Mouse (Mus musculus): ENCODE results near the gene Adam11. TPM values are rescaled to one million over a fixed set of nuclear protein-coding genes. Genes with fewer than 3 reads are reported as not detected.

Gene Adam11
- polyA plus RNA-seq, 1 experiment, result 0.40 TPM

DNA sequence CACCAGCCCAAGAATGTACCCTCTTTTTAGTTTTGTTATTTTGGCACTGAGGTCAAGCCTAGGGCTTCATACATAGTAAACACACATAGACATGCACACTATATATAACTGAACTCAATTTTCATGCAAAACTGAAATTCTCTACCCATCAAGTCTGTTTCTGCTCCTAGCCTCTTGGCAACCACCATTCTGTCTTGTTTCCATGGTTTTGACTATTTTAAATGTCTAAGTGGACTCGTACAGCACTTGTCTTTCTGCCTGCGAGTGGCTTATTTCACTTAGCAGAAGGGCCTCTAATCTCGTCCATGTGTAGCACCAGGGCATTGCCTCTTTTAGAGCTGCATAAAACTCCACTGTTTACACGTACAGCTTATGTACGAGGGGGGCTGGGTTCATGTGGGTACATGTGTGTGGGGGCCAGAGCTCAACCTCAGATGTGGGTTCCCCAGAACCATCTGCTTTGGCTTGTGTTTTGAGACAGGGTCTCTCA, 26.5 kb downstream of the Adam11 start:
- no peak for TF ChIP-seq CTCF (IDR thresholded peaks at IDR 0.05; ENCODE audit: borderline replicate concordance, insufficient read depth, low read length)

GRCm38 (mm10) chr11:102791682-102792445, 30.6 kb downstream of the Adam11 start:
- no peak for TF ChIP-seq CTCF (IDR thresholded peaks at IDR 0.05; ENCODE audit: borderline replicate concordance, insufficient read depth, low read length)
- Histone ChIP-seq H3K4me3 (ENCODE audit: insufficient read depth, low read length) (no peak overlapping the region), H3K27ac (ENCODE audit: insufficient read depth, low read length) (no peak overlapping the region), H3K4me1 (ENCODE audit: control insufficient read depth, insufficient read depth, low read length) (0 out of 2 replicates have a peak, but pooled peaks cover 3% of the 10 kb centered on the region)

More for the DNA sequence above, 26.5 kb downstream of the Adam11 start:
- no peak overlapping the region for H3K4me3 ChIP-seq (ENCODE audit: insufficient read depth, low read length)
- H3K4me1 ChIP-seq (ENCODE audit: control insufficient read depth, insufficient read depth, low read length), result 0 out of 2 replicates have a peak, but pooled peaks cover 3% of the 10 kb centered on the region
- H3K27ac ChIP-seq (ENCODE audit: insufficient read depth, low read length), result no peak overlapping the region

DNA sequence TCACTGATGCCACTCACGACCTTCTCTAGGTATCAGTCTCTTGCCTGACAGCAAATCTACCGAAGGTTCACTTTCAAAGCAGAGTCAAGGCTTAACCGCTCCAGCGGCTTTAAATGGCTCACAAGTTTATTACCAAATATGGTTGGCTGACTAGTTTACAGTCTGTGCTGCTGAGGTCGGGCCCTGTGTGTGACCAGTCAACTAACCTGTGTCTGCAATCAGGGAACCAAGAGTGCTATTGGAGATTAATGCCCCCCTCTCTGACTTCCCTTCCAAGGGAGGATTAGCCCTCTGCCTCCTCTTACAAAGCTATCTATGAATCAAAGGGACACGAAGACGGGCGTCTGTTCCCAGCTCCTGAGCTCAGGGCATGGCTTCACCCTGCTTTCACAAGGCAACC, 32.9 kb downstream of the Adam11 start:
- TF ChIP-seq CTCF (IDR thresholded peaks at IDR 0.05; ENCODE audit: borderline replicate concordance, insufficient read depth, low read length), result no peak
- no peak overlapping the region for H3K4me3 ChIP-seq (ENCODE audit: insufficient read depth, low read length)
- H3K4me1 ChIP-seq (ENCODE audit: control insufficient read depth, insufficient read depth, low read length), result 0 out of 2 replicates have a peak, but pooled peaks cover 3% of the 10 kb centered on the region
- H3K27ac ChIP-seq (ENCODE audit: insufficient read depth, low read length), result no peak overlapping the region

GRCm38 (mm10) chr11:102803453-102803852, 42.2 kb downstream of the Adam11 start:
- H3K27ac ChIP-seq (ENCODE audit: insufficient read depth, low read length), result no peak overlapping the region
- TF ChIP-seq POLR2A (IDR thresholded peaks at IDR 0.05; ENCODE audit: low read depth, low read length) (no peak), CTCF (IDR thresholded peaks at IDR 0.05; ENCODE audit: borderline replicate concordance, insufficient read depth, low read length) (no peak)
- no peaks in the 10 kb centered on the region; the same call in 1 of the 2 replicates for H3K4me1 ChIP-seq (ENCODE audit: control insufficient read depth, insufficient read depth, low read length)
- no peak overlapping the region for H3K4me3 ChIP-seq (ENCODE audit: insufficient read depth, low read length)

DNA sequence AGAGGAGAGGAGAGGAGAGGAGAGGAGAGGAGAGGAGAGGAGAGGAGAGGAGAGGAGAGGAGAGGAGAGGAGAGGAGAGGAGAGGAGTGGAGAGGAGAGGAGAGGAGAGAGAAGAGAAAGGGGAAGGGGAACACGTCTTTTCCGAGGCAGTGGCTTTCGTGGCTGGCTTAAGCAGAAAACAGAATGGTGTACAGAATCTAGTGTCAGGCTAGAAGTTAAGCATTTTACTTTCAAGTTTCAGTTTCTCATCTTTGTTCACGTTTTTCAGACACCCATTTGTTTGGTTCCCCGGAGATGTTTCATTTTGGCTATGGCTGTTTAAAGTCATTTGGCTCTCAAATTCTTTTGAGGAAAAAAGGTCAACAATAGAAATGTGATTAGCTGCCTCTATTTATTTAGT, 47.0 kb downstream of the Adam11 start:
- Histone ChIP-seq H3K27ac (ENCODE audit: insufficient read depth, low read length) (no peak overlapping the region), H3K4me3 (ENCODE audit: insufficient read depth, low read length) (no peak overlapping the region), H3K4me1 (ENCODE audit: control insufficient read depth, insufficient read depth, low read length) (no peaks in the 10 kb centered on the region; the same call in none of the 2 replicates)
- TF ChIP-seq POLR2A (IDR thresholded peaks at IDR 0.05; ENCODE audit: low read depth, low read length), result no peak
- TF ChIP-seq CTCF (IDR thresholded peaks at IDR 0.05; ENCODE audit: borderline replicate concordance, insufficient read depth, low read length), result no peak

GRCm38 (mm10) chr11:102810721-102811485, 49.7 kb downstream of the Adam11 start:
- TF ChIP-seq POLR2A (IDR thresholded peaks at IDR 0.05; ENCODE audit: low read depth, low read length) (no peak), CTCF (IDR thresholded peaks at IDR 0.05; ENCODE audit: borderline replicate concordance, insufficient read depth, low read length) (no peak)
- no peak overlapping the region for H3K27ac ChIP-seq (ENCODE audit: insufficient read depth, low read length)
- no peak overlapping the region for H3K4me3 ChIP-seq (ENCODE audit: insufficient read depth, low read length)
- H3K4me1 ChIP-seq (ENCODE audit: control insufficient read depth, insufficient read depth, low read length), result peaks cover 2% of the 10 kb centered on the region

- Histone ChIP-seq H3K4me3 (ENCODE audit: insufficient read depth, low read length) (no peak overlapping the region), H3K4me1 (ENCODE audit: control insufficient read depth, insufficient read depth, low read length) (peaks cover 5% of the 10 kb centered on the region), H3K27ac (ENCODE audit: insufficient read depth, low read length) (no peak overlapping the region)
- TF ChIP-seq POLR2A (IDR thresholded peaks at IDR 0.05; ENCODE audit: low read depth, low read length) (no peak), CTCF (IDR thresholded peaks at IDR 0.05; ENCODE audit: borderline replicate concordance, insufficient read depth, low read length) (no peak)
Measured at GRCm38 (mm10) chr11:102814881-102815280, 53.6 kb downstream of the Adam11 start.

DNA sequence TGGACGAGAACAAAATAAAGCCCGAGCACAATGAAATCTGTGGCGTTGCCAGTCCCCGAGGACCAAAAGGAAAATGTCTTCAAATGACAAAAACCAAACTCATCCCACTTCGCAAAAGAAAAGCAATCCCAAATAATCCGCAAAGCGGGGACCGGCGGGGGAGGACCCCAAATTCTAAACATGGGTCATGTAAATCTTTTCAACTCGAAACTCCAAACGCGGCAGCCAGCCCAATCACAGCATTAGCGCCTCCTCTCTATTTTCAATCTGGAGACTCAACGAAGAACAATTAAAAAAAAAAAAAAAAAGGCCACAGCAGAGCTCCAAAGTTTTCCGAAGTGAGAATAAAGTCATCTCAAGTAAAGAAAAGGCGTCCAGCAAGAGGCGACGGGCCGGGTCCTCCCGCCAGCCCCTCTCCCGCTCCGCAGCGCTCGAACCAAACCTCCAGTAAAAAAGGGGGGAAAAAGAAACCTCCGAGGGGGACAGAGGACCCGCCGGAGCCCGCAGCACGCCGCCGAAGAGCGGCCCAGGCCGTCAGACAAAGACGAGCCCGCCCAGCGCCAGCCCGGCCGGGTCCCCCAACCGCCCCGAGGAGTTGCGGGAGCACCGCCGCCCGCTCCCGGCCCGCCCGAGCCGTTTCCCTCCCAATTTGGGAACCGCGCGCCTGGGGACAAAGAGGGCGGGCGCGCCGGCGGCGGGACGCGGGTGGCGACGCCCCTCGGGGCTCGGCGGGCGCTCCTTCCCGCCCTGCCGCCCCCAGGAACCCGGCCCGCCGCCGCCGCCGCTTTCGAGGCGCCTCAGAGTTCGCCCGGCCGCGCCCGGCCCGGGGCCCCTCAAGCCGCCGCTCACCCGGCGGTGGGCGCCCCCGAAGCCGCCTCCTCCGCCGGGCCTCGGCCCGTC, 57.1 kb downstream of the Adam11 start:
- H3K4me1 ChIP-seq (ENCODE audit: control insufficient read depth, insufficient read depth, low read length), result peaks cover 5% of the 10 kb centered on the region
- H3K4me3 ChIP-seq (ENCODE audit: insufficient read depth, low read length), result peak overlapping the region; percentile 99
- TF ChIP-seq CTCF (IDR thresholded peaks at IDR 0.05; ENCODE audit: borderline replicate concordance, insufficient read depth, low read length), result no peak
- no peak for TF ChIP-seq POLR2A (IDR thresholded peaks at IDR 0.05; ENCODE audit: low read depth, low read length)
- H3K27ac ChIP-seq (ENCODE audit: insufficient read depth, low read length), result peak overlapping the region; percentile 58

DNA sequence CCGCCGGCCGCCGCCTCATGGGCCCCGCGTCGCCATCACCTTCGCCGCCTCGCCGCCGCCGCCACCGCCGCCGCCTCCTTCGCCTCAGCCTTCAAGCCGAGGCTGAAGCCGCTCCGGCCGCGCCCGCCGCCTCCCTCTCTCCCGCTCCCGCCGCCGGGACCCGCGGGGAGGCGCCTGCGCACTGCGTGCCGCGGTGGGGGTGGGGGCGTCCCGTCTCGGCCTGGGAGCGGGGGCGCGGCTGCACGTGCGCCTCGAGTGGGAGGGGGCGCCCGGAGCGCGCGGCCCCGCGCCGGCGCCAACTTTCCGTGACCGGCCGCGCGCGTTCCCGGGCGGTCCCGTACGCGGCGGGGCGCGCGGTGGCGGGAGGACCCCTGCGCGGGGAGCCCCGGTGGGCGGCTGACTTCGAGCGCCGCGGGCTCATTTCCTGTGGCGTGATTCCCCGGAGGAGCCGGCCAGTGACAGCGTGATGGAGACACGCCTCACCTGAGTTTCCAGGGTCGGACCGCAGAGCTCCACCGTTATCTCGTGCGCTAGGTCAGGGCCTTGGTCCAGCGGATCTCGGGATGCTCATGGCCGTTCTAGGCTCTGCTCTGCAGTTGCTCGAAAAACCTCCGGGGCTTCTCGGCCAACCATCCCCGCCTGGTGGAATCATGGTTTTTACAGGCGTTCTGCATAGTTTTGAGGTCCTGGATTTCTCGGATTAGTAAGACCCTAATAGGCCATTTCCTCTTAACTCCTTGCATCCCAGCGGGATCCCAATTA, 58.0 kb downstream of the Adam11 start, which contains the start of gene Gjc1:
TSS of gene Gjc1 (minus strand) at position 680 of the 762 bp plus-strand sequence.
- Histone ChIP-seq H3K27ac (ENCODE audit: insufficient read depth, low read length) (peak within 1 kb of the TSS; percentile 58), H3K4me3 (ENCODE audit: insufficient read depth, low read length) (peak within 1 kb of the TSS; percentile 99), H3K4me1 (ENCODE audit: control insufficient read depth, insufficient read depth, low read length) (peaks cover 5% of the 10 kb centered on the region)
- TF ChIP-seq CTCF (IDR thresholded peaks at IDR 0.05; ENCODE audit: borderline replicate concordance, insufficient read depth, low read length) (no peak), POLR2A (IDR thresholded peaks at IDR 0.05; ENCODE audit: low read depth, low read length) (peak; percentile 55)
